Mouse (Mus musculus): ENCODE results near the gene Olfr1018. TPM values are rescaled to one million over a fixed set of nuclear protein-coding genes. Genes with fewer than 3 reads are reported as not detected.

Gene Olfr1018
- not detected in 2 replicates for polyA plus RNA-seq (2015; fragmentation: Nextera tagmentation; extraction: Ambion mirVana)

- H3K4me2 ChIP-seq: no peak within 1 kb of the TSS
- no peaks in the 10 kb centered on the region for H3K4me1 ChIP-seq
- H3K9ac ChIP-seq: no peak within 1 kb of the TSS
- no peaks in the 10 kb centered on the region for H3K36me3 ChIP-seq (replicated peaks)
- H3K9me3 ChIP-seq: no peaks in the 10 kb centered on the region
- H3K4me3 ChIP-seq: no peak within 1 kb of the TSS
- no peak for ATAC-seq (replicated peaks)
- H3K27ac ChIP-seq: no peak within 1 kb of the TSS
- no peaks in the 10 kb centered on the region for H3K27me3 ChIP-seq (replicated peaks)
Observed at GRCm38 (mm10) chr2:85818179-85818578, at the start of gene Olfr1018. Olfr1018 (plus strand) TSS chr2:85818479.

- Histone ChIP-seq H3K4me3 (no peak within 1 kb of the TSS), H3K9me3 (no peaks in the 10 kb centered on the region), H3K27ac (no peak within 1 kb of the TSS), H3K27me3 (replicated peaks) (no peaks in the 10 kb centered on the region), H3K36me3 (replicated peaks) (no peaks in the 10 kb centered on the region), H3K4me2 (no peak within 1 kb of the TSS), H3K4me1 (no peaks in the 10 kb centered on the region), H3K9ac (no peak within 1 kb of the TSS)
- no peak for ATAC-seq (replicated peaks)
Observed at GRCm38 (mm10) chr2:85772413-85772812, 45.9 kb upstream of the Olfr1018 start, which contains the start of gene Olfr1014. Olfr1014 (plus strand) TSS chr2:85772713.

GRCm38 (mm10) chr2:85781717-85782116 lies 36.6 kb upstream of the Olfr1018 start, which contains the start of gene Olfr1015:
Olfr1015 (plus strand) TSS chr2:85782017.
- H3K4me1 ChIP-seq: no peaks in the 10 kb centered on the region
- H3K27me3 ChIP-seq (replicated peaks): no peaks in the 10 kb centered on the region
- ATAC-seq (replicated peaks): no peak
- H3K36me3 ChIP-seq (replicated peaks): no peaks in the 10 kb centered on the region
- H3K9ac ChIP-seq: no peak within 1 kb of the TSS
- no peaks in the 10 kb centered on the region for H3K9me3 ChIP-seq
- no peak within 1 kb of the TSS for H3K4me2 ChIP-seq
- H3K4me3 ChIP-seq: no peak within 1 kb of the TSS
- no peak within 1 kb of the TSS for H3K27ac ChIP-seq

- H3K36me3 ChIP-seq (replicated peaks): no peaks in the 10 kb centered on the region
- H3K9ac ChIP-seq: no peak overlapping the region
- no peaks in the 10 kb centered on the region for H3K4me1 ChIP-seq
- no peaks in the 10 kb centered on the region for H3K9me3 ChIP-seq
- no peak overlapping the region for H3K4me3 ChIP-seq
- no peaks in the 10 kb centered on the region for H3K27me3 ChIP-seq (replicated peaks)
- no peak overlapping the region for H3K27ac ChIP-seq
- peak; percentile 71; the same call in 1 of the 2 replicates for ATAC-seq (replicated peaks)
- WGBS: 13% methylated on average over 2 of the region's 2 CpGs
- H3K4me2 ChIP-seq: no peak overlapping the region
Observed at GRCm38 (mm10) chr2:85792331-85792730, 25.9 kb upstream of the Olfr1018 start.

GRCm38 (mm10) chr2:85802444-85802843 lies 15.8 kb upstream of the Olfr1018 start, which contains the start of gene Olfr1016:
Olfr1016 (minus strand) TSS chr2:85802544.
- H3K4me2 ChIP-seq: no peak within 1 kb of the TSS
- H3K36me3 ChIP-seq (replicated peaks): no peaks in the 10 kb centered on the region
- 95% methylated on average over 2 of the region's 2 CpGs for WGBS
- ATAC-seq (replicated peaks): no peak
- H3K27ac ChIP-seq: no peak within 1 kb of the TSS
- H3K9me3 ChIP-seq: no peaks in the 10 kb centered on the region
- no peaks in the 10 kb centered on the region for H3K27me3 ChIP-seq (replicated peaks)
- no peak within 1 kb of the TSS for H3K4me3 ChIP-seq
- H3K9ac ChIP-seq: no peak within 1 kb of the TSS
- no peaks in the 10 kb centered on the region for H3K4me1 ChIP-seq

- H3K9me3 ChIP-seq: no peaks in the 10 kb centered on the region
- H3K4me3 ChIP-seq: no peak overlapping the region
- no peak for ATAC-seq (replicated peaks)
- 95% methylated on average over 4 of the region's 4 CpGs for WGBS
- H3K9ac ChIP-seq: no peak overlapping the region
- H3K4me2 ChIP-seq: no peak overlapping the region
- no peaks in the 10 kb centered on the region for H3K27me3 ChIP-seq (replicated peaks)
- no peaks in the 10 kb centered on the region for H3K4me1 ChIP-seq
- no peak overlapping the region for H3K27ac ChIP-seq
- no peaks in the 10 kb centered on the region for H3K36me3 ChIP-seq (replicated peaks)
Observed at GRCm38 (mm10) chr2:85804501-85804900, 13.8 kb upstream of the Olfr1018 start.

GRCm38 (mm10) chr2:85845383-85845782 lies 27.1 kb downstream of the Olfr1018 start, which contains the start of gene Olfr1019:
Olfr1019 (minus strand) TSS chr2:85845483.
- Histone ChIP-seq H3K27ac (no peak within 1 kb of the TSS), H3K9me3 (no peaks in the 10 kb centered on the region), H3K9ac (no peak within 1 kb of the TSS), H3K4me2 (no peak within 1 kb of the TSS), H3K4me3 (no peak within 1 kb of the TSS), H3K4me1 (no peaks in the 10 kb centered on the region), H3K36me3 (replicated peaks) (no peaks in the 10 kb centered on the region), H3K27me3 (replicated peaks) (no peaks in the 10 kb centered on the region)
- no peak for ATAC-seq (replicated peaks)

- no peak within 1 kb of the TSS for H3K27ac ChIP-seq
- no peak for ATAC-seq (replicated peaks)
- no peak within 1 kb of the TSS for H3K9ac ChIP-seq
- no peaks in the 10 kb centered on the region for H3K36me3 ChIP-seq (replicated peaks)
- H3K4me2 ChIP-seq: no peak within 1 kb of the TSS
- WGBS: 78% methylated on average over 1 of the region's 1 CpGs
- no peaks in the 10 kb centered on the region for H3K9me3 ChIP-seq
- no peaks in the 10 kb centered on the region for H3K4me1 ChIP-seq
- no peaks in the 10 kb centered on the region for H3K27me3 ChIP-seq (replicated peaks)
- H3K4me3 ChIP-seq: no peak within 1 kb of the TSS
Observed at GRCm38 (mm10) chr2:85846730-85847129, 28.5 kb downstream of the Olfr1018 start, which contains the start of gene Olfr1020. Olfr1020 (plus strand) TSS chr2:85847030.

- H3K9ac ChIP-seq: no peak within 1 kb of the TSS
- H3K36me3 ChIP-seq (replicated peaks): no peaks in the 10 kb centered on the region
- H3K4me3 ChIP-seq: no peak within 1 kb of the TSS
- H3K4me1 ChIP-seq: no peaks in the 10 kb centered on the region
- no peak within 1 kb of the TSS for H3K4me2 ChIP-seq
- no peaks in the 10 kb centered on the region for H3K27me3 ChIP-seq (replicated peaks)
- H3K27ac ChIP-seq: no peak within 1 kb of the TSS
- H3K9me3 ChIP-seq: no peaks in the 10 kb centered on the region
- WGBS: 70% methylated on average over 2 of the region's 2 CpGs
- ATAC-seq (replicated peaks): no peak
Observed at GRCm38 (mm10) chr2:85868294-85868693, 50.0 kb downstream of the Olfr1018 start, which contains the start of gene Olfr1022. Olfr1022 (plus strand) TSS chr2:85868594.

Other genes starting within 250 kb of the Olfr1018 start
- not detected in 2 replicates for gene Olfr996, start 239.3 kb upstream of the Olfr1018 start, polyA plus RNA-seq (2015; fragmentation: Nextera tagmentation; extraction: Ambion mirVana)
- not detected in 2 replicates for gene Olfr998, start 229.5 kb upstream of the Olfr1018 start, polyA plus RNA-seq (2015; fragmentation: Nextera tagmentation; extraction: Ambion mirVana)
- gene Olfr1000, start 206.6 kb upstream of the Olfr1018 start, polyA plus RNA-seq (2015; fragmentation: Nextera tagmentation; extraction: Ambion mirVana): not detected in 2 replicates
- gene Olfr1002, start 167.8 kb upstream of the Olfr1018 start, polyA plus RNA-seq (2015; fragmentation: Nextera tagmentation; extraction: Ambion mirVana): not detected in 2 replicates
- not detected in 2 replicates for gene Olfr154, start 154.0 kb upstream of the Olfr1018 start, polyA plus RNA-seq (2015; fragmentation: Nextera tagmentation; extraction: Ambion mirVana)
- gene Olfr1006, start 139.7 kb upstream of the Olfr1018 start, polyA plus RNA-seq (2015; fragmentation: Nextera tagmentation; extraction: Ambion mirVana): not detected in 2 replicates
- gene Olfr1008, start 129.0 kb upstream of the Olfr1018 start, polyA plus RNA-seq (2015; fragmentation: Nextera tagmentation; extraction: Ambion mirVana): not detected in 2 replicates
- gene Olfr1009, start 103.1 kb upstream of the Olfr1018 start, polyA plus RNA-seq (2015; fragmentation: Nextera tagmentation; extraction: Ambion mirVana): not detected in 2 replicates
- gene Olfr1012, start 55.7 kb upstream of the Olfr1018 start, polyA plus RNA-seq (2015; fragmentation: Nextera tagmentation; extraction: Ambion mirVana): not detected in 2 replicates
- gene Olfr1013, start 51.4 kb upstream of the Olfr1018 start, polyA plus RNA-seq (2015; fragmentation: Nextera tagmentation; extraction: Ambion mirVana): not detected in 2 replicates
- not detected in 2 replicates for gene Olfr1014, start 45.8 kb upstream of the Olfr1018 start, polyA plus RNA-seq (2015; fragmentation: Nextera tagmentation; extraction: Ambion mirVana)
- gene Olfr1015, start 36.5 kb upstream of the Olfr1018 start, polyA plus RNA-seq (2015; fragmentation: Nextera tagmentation; extraction: Ambion mirVana): not detected in 2 replicates
- gene Olfr1016, start 15.9 kb upstream of the Olfr1018 start, polyA plus RNA-seq (2015; fragmentation: Nextera tagmentation; extraction: Ambion mirVana): not detected in 2 replicates
- gene Olfr1019, start 27.0 kb downstream of the Olfr1018 start, polyA plus RNA-seq (2015; fragmentation: Nextera tagmentation; extraction: Ambion mirVana): not detected in 2 replicates
- gene Olfr1020, start 28.6 kb downstream of the Olfr1018 start, polyA plus RNA-seq (2015; fragmentation: Nextera tagmentation; extraction: Ambion mirVana): not detected in 2 replicates
- not detected in 2 replicates for gene Olfr1022, start 50.1 kb downstream of the Olfr1018 start, polyA plus RNA-seq (2015; fragmentation: Nextera tagmentation; extraction: Ambion mirVana)
- gene Olfr1023, start 67.2 kb downstream of the Olfr1018 start, polyA plus RNA-seq (2015; fragmentation: Nextera tagmentation; extraction: Ambion mirVana): not detected in 2 replicates
- not detected in 2 replicates for gene Olfr1024, start 86.6 kb downstream of the Olfr1018 start, polyA plus RNA-seq (2015; fragmentation: Nextera tagmentation; extraction: Ambion mirVana)
- not detected in 2 replicates for gene Olfr1025-ps1, start 96.7 kb downstream of the Olfr1018 start, polyA plus RNA-seq (2015; fragmentation: Nextera tagmentation; extraction: Ambion mirVana)
- gene Olfr1026, start 103.1 kb downstream of the Olfr1018 start, polyA plus RNA-seq (2015; fragmentation: Nextera tagmentation; extraction: Ambion mirVana): not detected in 2 replicates
- not detected in 2 replicates for gene Olfr1028, start 132.0 kb downstream of the Olfr1018 start, polyA plus RNA-seq (2015; fragmentation: Nextera tagmentation; extraction: Ambion mirVana)
- not detected in 2 replicates for gene Olfr1029, start 155.4 kb downstream of the Olfr1018 start, polyA plus RNA-seq (2015; fragmentation: Nextera tagmentation; extraction: Ambion mirVana)
- not detected in 2 replicates for gene Olfr1030, start 160.8 kb downstream of the Olfr1018 start, polyA plus RNA-seq (2015; fragmentation: Nextera tagmentation; extraction: Ambion mirVana)
- not detected in 2 replicates for gene Olfr1031, start 171.8 kb downstream of the Olfr1018 start, polyA plus RNA-seq (2015; fragmentation: Nextera tagmentation; extraction: Ambion mirVana)
- not detected in 2 replicates for gene Olfr1032, start 187.1 kb downstream of the Olfr1018 start, polyA plus RNA-seq (2015; fragmentation: Nextera tagmentation; extraction: Ambion mirVana)
- not detected in 2 replicates for gene Olfr1033, start 202.2 kb downstream of the Olfr1018 start, polyA plus RNA-seq (2015; fragmentation: Nextera tagmentation; extraction: Ambion mirVana)
- not detected in 2 replicates for gene Olfr1034, start 227.4 kb downstream of the Olfr1018 start, polyA plus RNA-seq (2015; fragmentation: Nextera tagmentation; extraction: Ambion mirVana)

Data from midbrain, embryonic 15.5 days (tissue).